Mouse (Mus musculus): ENCODE data around the gene Mtx2. TPM values are rescaled to one million over a fixed set of nuclear protein-coding genes. Genes with fewer than 3 reads are reported as not detected.

Gene Mtx2
- polyA plus RNA-seq, 1 experiment from 2014 or later = 126 TPM

DNA sequence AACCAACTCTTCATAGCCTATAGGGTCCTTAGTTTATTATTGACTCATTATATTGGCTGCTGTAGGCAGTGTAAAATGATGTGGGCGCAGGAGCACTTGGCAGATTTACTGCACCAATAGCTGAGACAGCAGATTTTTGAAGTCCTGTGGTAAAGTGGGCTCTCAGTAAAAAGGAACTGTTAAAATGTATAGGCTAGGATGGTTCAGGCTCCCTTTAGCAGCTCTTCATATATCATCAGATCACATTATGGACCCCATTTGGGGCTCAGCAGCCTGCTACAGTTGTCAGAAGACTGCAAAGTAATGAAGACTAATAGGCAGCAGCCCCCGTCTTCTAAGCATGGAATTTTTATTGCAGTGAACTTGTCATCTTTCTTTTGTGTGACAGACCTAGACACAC, 21.9 kb downstream of the Mtx2 start:
- Histone ChIP-seq H3K4me3 (ENCODE audit: low read depth, low read length) (no peak overlapping the region), H3K9me3 (ENCODE audit: control insufficient read depth, low read length) (no peaks in the 10 kb centered on the region), H3K36me3 (ENCODE audit: control insufficient read depth, insufficient read depth, low read length) (no peaks in the 10 kb centered on the region), H3K27me3 (replicated peaks; ENCODE audit: control insufficient read depth, insufficient read depth, low read length) (no peaks in the 10 kb centered on the region), H3K27ac (ENCODE audit: low read depth) (no peak overlapping the region), H3K9ac (ENCODE audit: low read length) (no peak overlapping the region), H3K4me2 (ENCODE audit: low read length) (no peak overlapping the region), H3K4me1 (replicated peaks; ENCODE audit: control insufficient read depth, insufficient read depth, low read length) (peaks cover 3% of the 10 kb centered on the region; the same call in 1 of the 2 replicates)
- DNase-seq (ENCODE audit: low spot score) = no peak
- ATAC-seq (replicated peaks; ENCODE audit: low FRiP score, low TSS enrichment, low read depth) = no peak
- 41% methylated on average over 2 of the region's 2 CpGs for WGBS

- H3K4me2 ChIP-seq (ENCODE audit: low read length) = no peak overlapping the region
- 45% methylated on average over 1 of the region's 1 CpGs for WGBS
- H3K4me3 ChIP-seq (ENCODE audit: low read depth, low read length) = no peak overlapping the region
- H3K9ac ChIP-seq (ENCODE audit: low read length) = no peak overlapping the region
- H3K27me3 ChIP-seq (replicated peaks; ENCODE audit: control insufficient read depth, insufficient read depth, low read length) = no peaks in the 10 kb centered on the region
- peaks cover 3% of the 10 kb centered on the region; the same call in 1 of the 2 replicates for H3K4me1 ChIP-seq (replicated peaks; ENCODE audit: control insufficient read depth, insufficient read depth, low read length)
- H3K27ac ChIP-seq (ENCODE audit: low read depth) = no peak overlapping the region
- no peaks in the 10 kb centered on the region for H3K9me3 ChIP-seq (ENCODE audit: control insufficient read depth, low read length)
- ATAC-seq (replicated peaks; ENCODE audit: low FRiP score, low TSS enrichment, low read depth) (no peak), DNase-seq (ENCODE audit: low spot score) (no peak)
- H3K36me3 ChIP-seq (ENCODE audit: control insufficient read depth, insufficient read depth, low read length) = no peaks in the 10 kb centered on the region
Observed at GRCm38 (mm10) chr2:74850036-74850435, 24.4 kb downstream of the Mtx2 start.

GRCm38 (mm10) chr2:74862070-74862476, 36.5 kb downstream of the Mtx2 start:
- Histone ChIP-seq H3K4me1 (replicated peaks; ENCODE audit: control insufficient read depth, insufficient read depth, low read length) (no peaks in the 10 kb centered on the region), H3K4me2 (ENCODE audit: low read length) (no peak overlapping the region), H3K9ac (ENCODE audit: low read length) (no peak overlapping the region), H3K36me3 (ENCODE audit: control insufficient read depth, insufficient read depth, low read length) (peaks cover 8% of the 10 kb centered on the region; the same call in 1 of the 2 replicates), H3K27me3 (replicated peaks; ENCODE audit: control insufficient read depth, insufficient read depth, low read length) (no peaks in the 10 kb centered on the region), H3K9me3 (ENCODE audit: control insufficient read depth, low read length) (no peaks in the 10 kb centered on the region; the same call in 1 of the 2 replicates), H3K27ac (ENCODE audit: low read depth) (no peak overlapping the region), H3K4me3 (ENCODE audit: low read depth, low read length) (no peak overlapping the region)
- WGBS = 95% methylated on average over 1 of the region's 1 CpGs
- ATAC-seq (replicated peaks; ENCODE audit: low FRiP score, low TSS enrichment, low read depth) = no peak
- DNase-seq (ENCODE audit: low spot score) = no peak

DNA sequence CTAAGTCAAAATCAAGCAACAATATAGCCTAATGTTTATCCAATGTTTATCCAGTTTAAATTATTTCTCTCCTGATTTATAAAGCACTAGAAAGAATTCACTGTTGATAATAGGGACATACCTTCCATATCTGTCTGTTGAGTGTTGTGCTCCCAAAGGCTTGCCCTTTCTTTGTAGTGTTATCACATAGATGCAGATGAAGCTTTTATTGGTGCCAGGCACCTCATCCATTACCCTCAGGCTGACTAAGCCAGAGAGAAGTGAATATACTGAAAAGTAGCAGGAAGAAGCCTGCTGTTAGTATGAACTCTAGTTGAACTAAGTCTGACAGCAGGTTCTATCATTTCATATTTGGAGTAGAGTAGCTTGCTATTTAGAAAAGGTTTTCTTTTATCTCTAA, 39.8 kb downstream of the Mtx2 start:
- Histone ChIP-seq H3K4me3 (ENCODE audit: low read depth, low read length) (no peak overlapping the region), H3K36me3 (ENCODE audit: control insufficient read depth, insufficient read depth, low read length) (peaks cover 9% of the 10 kb centered on the region), H3K9me3 (ENCODE audit: control insufficient read depth, low read length) (no peaks in the 10 kb centered on the region; the same call in 1 of the 2 replicates), H3K9ac (ENCODE audit: low read length) (no peak overlapping the region), H3K4me1 (replicated peaks; ENCODE audit: control insufficient read depth, insufficient read depth, low read length) (no peaks in the 10 kb centered on the region), H3K4me2 (ENCODE audit: low read length) (no peak overlapping the region), H3K27me3 (replicated peaks; ENCODE audit: control insufficient read depth, insufficient read depth, low read length) (no peaks in the 10 kb centered on the region), H3K27ac (ENCODE audit: low read depth) (no peak overlapping the region)
- no peak for ATAC-seq (replicated peaks; ENCODE audit: low FRiP score, low TSS enrichment, low read depth)
- DNase-seq (ENCODE audit: low spot score) = no peak

DNA sequence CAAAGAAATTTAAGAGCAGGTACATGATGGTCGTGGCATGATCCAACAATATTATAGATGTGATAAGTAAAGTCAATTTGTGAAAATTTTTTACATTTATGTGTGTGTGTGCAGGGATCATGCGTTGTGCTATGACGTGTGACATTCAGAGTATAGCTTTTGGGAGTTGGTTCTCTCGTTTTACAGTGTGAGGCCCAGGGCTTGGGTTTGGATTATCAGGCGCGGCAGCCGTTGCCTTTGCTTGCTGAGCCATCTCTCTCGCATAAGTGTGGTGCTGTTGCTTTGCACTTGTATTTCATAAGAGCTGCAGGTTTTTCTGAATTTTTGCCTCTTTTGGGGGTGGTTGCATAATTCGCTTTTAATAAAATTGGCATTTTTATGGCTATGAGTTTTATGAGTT, 48.4 kb downstream of the Mtx2 start:
- Histone ChIP-seq H3K4me2 (ENCODE audit: low read length) (no peak overlapping the region), H3K9ac (ENCODE audit: low read length) (no peak overlapping the region), H3K36me3 (ENCODE audit: control insufficient read depth, insufficient read depth, low read length) (peaks cover 25% of the 10 kb centered on the region), H3K27me3 (replicated peaks; ENCODE audit: control insufficient read depth, insufficient read depth, low read length) (no peaks in the 10 kb centered on the region), H3K27ac (ENCODE audit: low read depth) (no peak overlapping the region), H3K4me1 (replicated peaks; ENCODE audit: control insufficient read depth, insufficient read depth, low read length) (no peaks in the 10 kb centered on the region), H3K4me3 (ENCODE audit: low read depth, low read length) (no peak overlapping the region), H3K9me3 (ENCODE audit: control insufficient read depth, low read length) (no peaks in the 10 kb centered on the region)
- WGBS = 88% methylated on average over 9 of the region's 9 CpGs
- ATAC-seq (replicated peaks; ENCODE audit: low FRiP score, low TSS enrichment, low read depth) (no peak), DNase-seq (ENCODE audit: low spot score) (no peak)

GRCm38 (mm10) chr2:74884357-74884756, 58.8 kb downstream of the Mtx2 start:
- WGBS = 86% methylated on average over 9 of the region's 9 CpGs
- peaks cover 4% of the 10 kb centered on the region; the same call in 1 of the 2 replicates for H3K4me1 ChIP-seq (replicated peaks; ENCODE audit: control insufficient read depth, insufficient read depth, low read length)
- H3K4me2 ChIP-seq (ENCODE audit: low read length) = no peak overlapping the region
- ATAC-seq (replicated peaks; ENCODE audit: low FRiP score, low TSS enrichment, low read depth) = no peak
- no peaks in the 10 kb centered on the region for H3K27me3 ChIP-seq (replicated peaks; ENCODE audit: control insufficient read depth, insufficient read depth, low read length)
- H3K9me3 ChIP-seq (ENCODE audit: control insufficient read depth, low read length) = no peaks in the 10 kb centered on the region
- no peak overlapping the region for H3K4me3 ChIP-seq (ENCODE audit: low read depth, low read length)
- H3K36me3 ChIP-seq (ENCODE audit: control insufficient read depth, insufficient read depth, low read length) = 0 out of 2 replicates have a peak, but pooled peaks cover 4% of the 10 kb centered on the region
- H3K9ac ChIP-seq (ENCODE audit: low read length) = no peak overlapping the region
- no peak for DNase-seq (ENCODE audit: low spot score)
- no peak overlapping the region for H3K27ac ChIP-seq (ENCODE audit: low read depth)

DNA sequence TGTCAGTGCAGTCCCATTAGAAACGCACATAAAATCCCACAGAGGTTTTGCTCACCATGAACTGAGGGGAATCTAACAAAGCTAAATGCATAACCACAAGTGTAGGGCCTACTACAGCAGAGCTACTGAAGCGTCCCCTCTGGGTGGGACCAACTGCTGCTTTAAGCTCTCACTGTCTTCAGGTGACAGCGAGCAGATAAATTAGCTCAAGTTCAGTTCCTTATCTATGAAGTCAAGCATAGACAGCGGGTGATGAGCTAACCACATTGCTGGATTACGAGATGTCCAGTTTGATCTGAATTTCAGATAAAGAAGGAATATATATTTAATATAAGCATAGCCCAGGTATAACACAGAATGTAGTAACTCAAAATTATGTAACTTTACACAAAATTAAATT, 66.3 kb downstream of the Mtx2 start:
- H3K4me1 ChIP-seq (replicated peaks; ENCODE audit: control insufficient read depth, insufficient read depth, low read length) = no peaks in the 10 kb centered on the region
- ATAC-seq (replicated peaks; ENCODE audit: low FRiP score, low TSS enrichment, low read depth) (no peak), DNase-seq (ENCODE audit: low spot score) (no peak)
- H3K27me3 ChIP-seq (replicated peaks; ENCODE audit: control insufficient read depth, insufficient read depth, low read length) = no peaks in the 10 kb centered on the region
- no peak overlapping the region for H3K27ac ChIP-seq (ENCODE audit: low read depth)
- no peaks in the 10 kb centered on the region for H3K36me3 ChIP-seq (ENCODE audit: control insufficient read depth, insufficient read depth, low read length)
- H3K9me3 ChIP-seq (ENCODE audit: control insufficient read depth, low read length) = no peaks in the 10 kb centered on the region
- 79% methylated on average over 5 of the region's 5 CpGs for WGBS
- H3K4me2 ChIP-seq (ENCODE audit: low read length) = no peak overlapping the region
- no peak overlapping the region for H3K9ac ChIP-seq (ENCODE audit: low read length)
- no peak overlapping the region for H3K4me3 ChIP-seq (ENCODE audit: low read depth, low read length)

DNA sequence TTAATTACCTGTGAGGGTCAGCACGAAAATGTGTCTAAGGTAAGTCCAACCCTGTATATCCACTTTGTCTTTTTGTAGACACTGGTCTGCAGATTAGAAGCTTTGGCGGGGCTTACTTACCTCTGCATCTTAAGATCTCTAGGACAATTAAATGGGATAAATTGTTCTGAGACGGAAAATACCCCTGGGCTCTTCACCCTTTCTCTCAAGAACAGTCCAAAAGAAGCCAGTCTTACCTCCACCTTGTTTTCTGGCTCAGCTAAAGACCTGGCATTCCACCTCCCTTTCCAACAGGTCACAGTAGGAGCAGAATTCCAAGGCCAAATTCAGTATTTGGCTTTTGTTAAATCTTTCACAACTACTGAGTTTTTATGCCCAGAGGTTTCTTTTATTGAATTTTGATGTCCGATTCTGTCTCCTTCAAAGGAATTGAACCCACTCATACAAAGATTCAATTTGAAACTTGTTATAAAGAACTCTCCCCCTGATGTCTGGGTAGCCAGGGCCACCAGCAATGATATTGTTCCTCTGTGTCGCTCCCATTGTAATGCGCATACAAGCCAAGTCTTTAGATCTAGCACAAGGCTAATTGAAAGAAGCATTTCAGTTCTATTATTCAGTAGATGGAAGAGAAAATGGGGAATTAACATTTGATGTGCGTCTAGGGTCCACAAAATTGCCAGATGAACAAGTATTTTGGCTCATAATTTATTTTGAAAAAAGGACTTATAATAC, 67.4 kb downstream of the Mtx2 start:
- Histone ChIP-seq H3K9me3 (ENCODE audit: control insufficient read depth, low read length) (no peaks in the 10 kb centered on the region), H3K4me3 (ENCODE audit: low read depth, low read length) (no peak overlapping the region), H3K27me3 (replicated peaks; ENCODE audit: control insufficient read depth, insufficient read depth, low read length) (no peaks in the 10 kb centered on the region), H3K27ac (ENCODE audit: low read depth) (no peak overlapping the region), H3K4me1 (replicated peaks; ENCODE audit: control insufficient read depth, insufficient read depth, low read length) (no peaks in the 10 kb centered on the region), H3K36me3 (ENCODE audit: control insufficient read depth, insufficient read depth, low read length) (no peaks in the 10 kb centered on the region), H3K9ac (ENCODE audit: low read length) (no peak overlapping the region), H3K4me2 (ENCODE audit: low read length) (no peak overlapping the region)
- DNase-seq (ENCODE audit: low spot score) = no peak
- ATAC-seq (replicated peaks; ENCODE audit: low FRiP score, low TSS enrichment, low read depth) = no peak
- 90% methylated on average over 7 of the region's 7 CpGs for WGBS

DNA sequence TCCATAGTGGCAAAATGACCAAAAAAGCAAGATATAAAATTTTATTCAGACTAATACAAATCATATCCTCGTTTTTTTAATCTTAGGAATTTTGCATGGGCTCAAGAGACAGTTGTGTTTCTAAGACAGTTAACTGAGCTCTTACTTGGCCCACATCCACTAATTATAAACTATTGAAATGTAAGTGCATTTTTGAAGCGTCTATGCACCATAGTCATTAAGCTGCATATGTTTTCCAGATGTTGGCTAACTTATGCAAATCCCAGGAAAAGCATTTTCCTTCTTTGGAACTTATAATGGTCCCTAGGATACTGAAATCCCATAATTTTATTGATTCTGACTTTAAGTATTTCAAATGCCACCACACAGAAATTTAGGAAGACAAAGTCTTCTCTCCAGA, 68.5 kb downstream of the Mtx2 start:
- DNase-seq (ENCODE audit: low spot score) (no peak), ATAC-seq (replicated peaks; ENCODE audit: low FRiP score, low TSS enrichment, low read depth) (no peak)
- no peak overlapping the region for H3K4me2 ChIP-seq (ENCODE audit: low read length)
- no peak overlapping the region for H3K27ac ChIP-seq (ENCODE audit: low read depth)
- H3K9me3 ChIP-seq (ENCODE audit: control insufficient read depth, low read length) = no peaks in the 10 kb centered on the region
- WGBS = 56% methylated on average over 2 of the region's 2 CpGs
- H3K36me3 ChIP-seq (ENCODE audit: control insufficient read depth, insufficient read depth, low read length) = no peaks in the 10 kb centered on the region
- no peak overlapping the region for H3K9ac ChIP-seq (ENCODE audit: low read length)
- H3K4me1 ChIP-seq (replicated peaks; ENCODE audit: control insufficient read depth, insufficient read depth, low read length) = no peaks in the 10 kb centered on the region
- no peaks in the 10 kb centered on the region for H3K27me3 ChIP-seq (replicated peaks; ENCODE audit: control insufficient read depth, insufficient read depth, low read length)
- no peak overlapping the region for H3K4me3 ChIP-seq (ENCODE audit: low read depth, low read length)

Measured in intestine, embryonic 14.5 days (tissue).